Mouse (Mus musculus) hindbrain, postnatal 0 days (tissue): ENCODE measurements around the gene Opa3. TPM values are rescaled to one million over a fixed set of nuclear protein-coding genes. Genes with fewer than 3 reads are reported as not detected.
A peak's percentile ranks its signal among the peaks of the same experiment; 100 is the strongest.

Source experiments
- ATAC-seq: fragments of 200-750 bp; cut with Nextera tagmentation; 2 replicates; pipeline ENCODE4 v1.8.0; 2017; ENCODE audit warnings: mild to moderate bottlenecking, moderate TSS enrichment, moderate library complexity
- DNase-seq: peaks from one replicate; pipeline ENCODE4 v3.0.0-alpha.2; 2015; ENCODE audit warnings: low spot score
- H3K27ac ChIP-seq: fragments of 300-500 bp; sonication (generic); 2 replicates; pipeline ENCODE4 v1.5.1; 2014; ENCODE audit warnings: mild to moderate bottlenecking
- H3K27me3 ChIP-seq: fragments of 300-500 bp; sonication (generic); 2 replicates; pipeline ENCODE4 v1.6.1; 2014; ENCODE audit warnings: low read length, mixed read lengths; ENCODE audit not compliant: insufficient read depth
- H3K36me3 ChIP-seq: fragments of 300-500 bp; sonication (generic); 2 replicates; pipeline ENCODE4 v1.6.1; 2014; ENCODE audit warnings: low read length, mixed read lengths; ENCODE audit not compliant: insufficient read depth
- H3K4me1 ChIP-seq: fragments of 300-500 bp; sonication (generic); 2 replicates; pipeline ENCODE4 v1.6.1; 2014; ENCODE audit warnings: antibody characterized with exemption, low read length, mixed read lengths; ENCODE audit not compliant: insufficient read depth
- H3K4me2 ChIP-seq: fragments of 300-500 bp; sonication (generic); 2 replicates; pipeline ENCODE4 v1.6.1; 2014; ENCODE audit warnings: low read depth, mild to moderate bottlenecking, low read length, moderate library complexity, mixed read lengths
- H3K4me3 ChIP-seq: fragments of 300-500 bp; sonication (generic); 2 replicates; pipeline ENCODE4 v1.5.1; 2014; ENCODE audit warnings: low read length
- H3K9ac ChIP-seq: fragments of 300-500 bp; sonication (generic); replicated peaks from 2 replicates; pipeline ENCODE4 v1.6.1; 2014; ENCODE audit warnings: mild to moderate bottlenecking, low read length, moderate library complexity, mixed read lengths
- H3K9me3 ChIP-seq: fragments of 300-500 bp; sonication (generic); 2 replicates; pipeline ENCODE4 v1.6.1; 2016; ENCODE audit warnings: low read length, mixed read lengths
- CTCF ChIP-seq: IDR thresholded peaks from 2 replicates; pipeline ENCODE4 v1.5.1; 2016; ENCODE audit warnings: antibody characterized with exemption, control low read depth, low read depth
- WGBS: fragments of 180-500 bp; shearing (Covaris S2); extraction: QIAGEN DNeasy Blood & Tissue Kit; methylation state at CpG from one replicate; pipeline ENCODE4 v1.1.7; 2014; 5-methylcytosine and 5-hydroxymethylcytosine counted together
- polyA plus RNA-seq: library from polyadenylated mRNA; unstranded; fragments of >200 nt; fragmentation: Nextera tagmentation; extraction: Ambion mirVana; gene quantifications from 2 replicates; pipeline ENCODE4 v1.2.1, GENCODE M21; 2015
- total RNA-seq: library from RNA; depleted of rRNA; stranded (reverse); fragments of >200 nt; gene quantifications from 2 replicates; pipeline ENCODE4 v1.2.3, GENCODE M21; 2014

The Opa3 gene
- total and polyA plus RNA-seq, 2 experiments from 2014 or later: 37.1 to 44.2 TPM

- no peak for TF ChIP-seq CTCF
- 94% methylated on average over 3 of the region's 3 CpGs for WGBS
- Histone ChIP-seq H3K4me2 (no peak overlapping the region), H3K4me1 (peaks cover 3% of the 10 kb centered on the region), H3K9ac (no peak overlapping the region), H3K36me3 (no peaks in the 10 kb centered on the region), H3K27me3 (no peaks in the 10 kb centered on the region), H3K4me3 (no peak overlapping the region), H3K9me3 (no peaks in the 10 kb centered on the region), H3K27ac (no peak overlapping the region)
- ATAC-seq: no peak
- DNase-seq: no peak
These were observed 3.7 kb downstream of the Opa3 start for GRCm38 (mm10) chr7:19231849-19232248.

- 79% methylated on average over 5 of the region's 5 CpGs for WGBS
- Histone ChIP-seq H3K4me1 (no peaks in the 10 kb centered on the region; the same call in 1 of the 2 replicates), H3K4me2 (no peak overlapping the region), H3K36me3 (no peaks in the 10 kb centered on the region), H3K9me3 (no peaks in the 10 kb centered on the region), H3K4me3 (no peak overlapping the region), H3K27me3 (no peaks in the 10 kb centered on the region), H3K9ac (no peak overlapping the region), H3K27ac (no peak overlapping the region)
- ATAC-seq (no peak), DNase-seq (no peak)
- TF ChIP-seq CTCF: no peak
These were observed 6.5 kb downstream of the Opa3 start for GRCm38 (mm10) chr7:19234652-19235051.

GRCm38 (mm10) chr7:19235092-19235671 is 7.0 kb downstream of the Opa3 start:
- Histone ChIP-seq H3K9me3 (no peaks in the 10 kb centered on the region), H3K4me3 (no peak overlapping the region), H3K36me3 (no peaks in the 10 kb centered on the region), H3K9ac (no peak overlapping the region), H3K4me2 (no peak overlapping the region), H3K4me1 (no peaks in the 10 kb centered on the region), H3K27me3 (no peaks in the 10 kb centered on the region), H3K27ac (no peak overlapping the region)
- no peak for TF ChIP-seq CTCF
- DNase-seq (no peak), ATAC-seq (no peak)
- WGBS: 93% methylated on average over 2 of the region's 2 CpGs

DNA sequence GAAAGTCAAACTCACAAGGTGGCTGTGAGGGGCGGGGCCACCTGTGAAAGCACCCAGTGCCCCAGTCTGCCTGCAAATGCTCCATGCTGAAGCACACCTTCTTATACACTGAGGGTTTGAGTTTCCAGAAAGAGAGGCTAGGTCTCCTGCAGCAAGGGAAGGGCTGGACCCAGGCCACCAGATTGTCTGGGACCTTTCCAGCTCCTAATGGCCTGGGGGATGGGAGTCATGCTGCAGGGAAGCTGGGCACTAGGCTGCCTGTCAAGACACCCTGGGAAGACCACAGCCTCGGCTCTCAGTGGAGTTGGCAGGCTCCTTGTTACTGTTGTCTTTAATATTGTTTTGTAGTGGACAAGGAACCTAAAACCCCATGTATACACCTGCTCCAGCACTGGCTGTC is 8.3 kb downstream of the Opa3 start:
- no peaks in the 10 kb centered on the region for H3K4me1 ChIP-seq
- H3K36me3 ChIP-seq: no peaks in the 10 kb centered on the region
- ATAC-seq (no peak), DNase-seq (peak; percentile 38)
- H3K27ac ChIP-seq: no peak overlapping the region
- no peaks in the 10 kb centered on the region for H3K27me3 ChIP-seq
- H3K4me2 ChIP-seq: no peak overlapping the region
- H3K9ac ChIP-seq: no peak overlapping the region
- H3K9me3 ChIP-seq: no peaks in the 10 kb centered on the region
- no peak overlapping the region for H3K4me3 ChIP-seq
- 67% methylated on average over 2 of the region's 2 CpGs for WGBS
- no peak for TF ChIP-seq CTCF

- DNase-seq: no peak
- H3K9ac ChIP-seq: no peak overlapping the region
- no peaks in the 10 kb centered on the region for H3K27me3 ChIP-seq
- no peaks in the 10 kb centered on the region for H3K9me3 ChIP-seq
- no peak overlapping the region for H3K27ac ChIP-seq
- no peaks in the 10 kb centered on the region for H3K36me3 ChIP-seq
- 94% methylated on average over 4 of the region's 4 CpGs for WGBS
- no peak for TF ChIP-seq CTCF
- no peaks in the 10 kb centered on the region for H3K4me1 ChIP-seq
- no peak for ATAC-seq
- H3K4me3 ChIP-seq: no peak overlapping the region
- no peak overlapping the region for H3K4me2 ChIP-seq
These were observed 10.2 kb downstream of the Opa3 start for GRCm38 (mm10) chr7:19238344-19238743.

GRCm38 (mm10) chr7:19239423-19239822 is 11.3 kb downstream of the Opa3 start:
- ATAC-seq: peak; percentile 94
- Histone ChIP-seq H3K4me3 (no peak overlapping the region), H3K27ac (peak overlapping the region; percentile 0; the same call in 1 of the 2 replicates), H3K36me3 (no peaks in the 10 kb centered on the region), H3K4me2 (no peak overlapping the region), H3K9me3 (no peaks in the 10 kb centered on the region), H3K27me3 (no peaks in the 10 kb centered on the region), H3K4me1 (no peaks in the 10 kb centered on the region), H3K9ac (no peak overlapping the region)
- DNase-seq: peak; percentile 91
- 0% methylated on average over 1 of the region's 1 CpGs for whole genome bisulfite sequencing
- TF ChIP-seq CTCF: peak; percentile 97

DNA sequence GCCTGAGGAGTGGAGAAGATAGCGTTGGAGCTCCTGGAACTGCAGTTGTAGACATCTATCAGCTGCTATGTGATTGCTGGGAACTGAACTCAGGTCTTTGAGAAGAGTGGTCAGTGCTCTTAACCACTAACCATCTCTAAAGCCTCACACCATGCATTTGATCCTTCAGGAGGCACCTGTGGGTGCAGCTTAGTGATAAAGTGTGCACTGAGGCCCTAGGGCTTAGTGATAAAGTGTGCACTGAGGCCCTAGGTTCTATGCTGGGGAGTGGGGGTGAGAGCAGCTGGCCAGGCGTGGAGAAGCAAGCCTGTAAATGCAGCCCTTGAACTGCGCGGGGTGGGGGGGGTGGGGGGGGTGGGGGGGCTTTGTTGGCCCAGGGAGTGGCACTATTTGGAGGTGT is 11.9 kb downstream of the Opa3 start:
- H3K27ac ChIP-seq: peak overlapping the region; percentile 0; the same call in 1 of the 2 replicates
- H3K4me1 ChIP-seq: no peaks in the 10 kb centered on the region
- no peaks in the 10 kb centered on the region for H3K9me3 ChIP-seq
- H3K36me3 ChIP-seq: no peaks in the 10 kb centered on the region; the same call in 1 of the 2 replicates
- no peak overlapping the region for H3K4me2 ChIP-seq
- no peak for TF ChIP-seq CTCF
- ATAC-seq (no peak), DNase-seq (no peak)
- no peaks in the 10 kb centered on the region for H3K27me3 ChIP-seq
- WGBS: 61% methylated on average over 4 of the region's 4 CpGs
- no peak overlapping the region for H3K9ac ChIP-seq
- no peak overlapping the region for H3K4me3 ChIP-seq
